Mouse (Mus musculus): ENCODE measurements around the gene Plekhh1. TPM values are rescaled to one million over a fixed set of nuclear protein-coding genes. Genes with fewer than 3 reads are reported as not detected.
"Not testable (repeated sequence)": the region's sequence is repeated elsewhere in the genome, so short reads cannot be mapped to it uniquely, and the experiment has no call there.

The Plekhh1 gene
- polyA plus RNA-seq, 1 experiment from 2014 or later: 3.3 TPM

DNA sequence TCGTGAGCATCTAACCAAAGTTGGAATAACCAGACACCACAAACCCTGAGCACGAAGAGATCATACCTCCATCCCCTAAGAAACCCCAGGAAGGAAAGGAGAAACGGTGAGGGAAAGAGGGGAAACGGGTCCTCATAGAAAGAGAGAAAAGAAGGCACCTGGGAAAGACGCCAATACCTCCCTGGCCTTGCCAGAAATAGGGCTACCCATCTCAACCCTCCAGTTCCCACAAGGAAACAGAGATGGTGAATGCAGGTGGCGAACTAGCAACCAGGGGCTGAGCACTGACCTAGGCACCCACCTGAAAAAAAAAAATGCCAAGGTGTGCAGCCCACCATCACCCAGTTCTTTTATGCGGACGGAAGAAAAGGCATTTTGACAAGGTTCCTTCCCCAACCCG lies 22.9 kb upstream of the Plekhh1 start:
- no peaks in the 10 kb centered on the region for H3K9me3 ChIP-seq (replicated peaks)
- no peaks in the 10 kb centered on the region for H3K36me3 ChIP-seq
- H3K4me3 ChIP-seq: peak overlapping the region; percentile 96
- H3K4me1 ChIP-seq: peaks cover 8% of the 10 kb centered on the region
- peaks cover 60% of the 10 kb centered on the region for H3K27me3 ChIP-seq (ENCODE audit: low read depth, poor library complexity, severe bottlenecking)
- no peak for DNase-seq (ENCODE audit: low spot score)
- WGBS: 33% methylated on average over 9 of the region's 9 CpGs
- no peak overlapping the region for H3K27ac ChIP-seq

DNA sequence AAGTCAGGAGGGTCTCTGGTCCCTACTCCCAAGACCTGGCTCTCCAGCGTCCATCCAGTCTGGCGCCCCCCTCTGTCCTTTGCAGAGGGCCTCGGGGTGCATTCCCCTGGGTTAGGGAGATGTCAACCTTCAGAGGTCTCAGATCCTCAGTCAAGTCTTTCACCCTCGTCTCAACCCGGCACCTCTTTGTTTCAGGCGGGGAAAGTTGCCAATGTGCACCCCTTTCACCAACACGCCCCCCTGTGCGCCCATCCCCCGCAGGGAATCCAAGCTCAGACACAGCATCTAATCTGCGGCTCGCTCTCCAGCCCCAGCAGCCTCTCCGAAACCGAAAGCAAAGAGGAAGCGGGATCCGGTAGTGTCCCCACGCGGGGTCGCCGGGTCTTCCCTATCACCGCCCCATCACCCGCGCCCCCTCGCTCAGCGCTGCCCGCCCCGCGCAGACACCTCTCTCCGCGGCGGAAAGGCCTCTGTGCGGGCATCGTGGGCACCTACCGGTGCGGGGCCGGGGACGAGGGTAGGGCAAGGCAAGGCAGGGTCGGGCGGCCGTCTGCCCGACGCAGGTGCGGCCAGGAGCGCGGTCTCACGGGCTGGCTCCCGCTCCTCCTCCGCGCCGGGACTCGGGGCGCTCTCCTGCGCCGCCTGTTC lies 22.4 kb upstream of the Plekhh1 start:
- Histone ChIP-seq H3K4me3 (peak overlapping the region; percentile 96), H3K36me3 (no peaks in the 10 kb centered on the region), H3K4me1 (peaks cover 8% of the 10 kb centered on the region), H3K9me3 (replicated peaks) (no peaks in the 10 kb centered on the region), H3K27me3 (ENCODE audit: low read depth, poor library complexity, severe bottlenecking) (peaks cover 60% of the 10 kb centered on the region), H3K27ac (peak overlapping the region; percentile 81)
- DNase-seq (ENCODE audit: low spot score): peak; percentile 62
- WGBS: under 1% methylated on average over 53 of the region's 53 CpGs

DNA sequence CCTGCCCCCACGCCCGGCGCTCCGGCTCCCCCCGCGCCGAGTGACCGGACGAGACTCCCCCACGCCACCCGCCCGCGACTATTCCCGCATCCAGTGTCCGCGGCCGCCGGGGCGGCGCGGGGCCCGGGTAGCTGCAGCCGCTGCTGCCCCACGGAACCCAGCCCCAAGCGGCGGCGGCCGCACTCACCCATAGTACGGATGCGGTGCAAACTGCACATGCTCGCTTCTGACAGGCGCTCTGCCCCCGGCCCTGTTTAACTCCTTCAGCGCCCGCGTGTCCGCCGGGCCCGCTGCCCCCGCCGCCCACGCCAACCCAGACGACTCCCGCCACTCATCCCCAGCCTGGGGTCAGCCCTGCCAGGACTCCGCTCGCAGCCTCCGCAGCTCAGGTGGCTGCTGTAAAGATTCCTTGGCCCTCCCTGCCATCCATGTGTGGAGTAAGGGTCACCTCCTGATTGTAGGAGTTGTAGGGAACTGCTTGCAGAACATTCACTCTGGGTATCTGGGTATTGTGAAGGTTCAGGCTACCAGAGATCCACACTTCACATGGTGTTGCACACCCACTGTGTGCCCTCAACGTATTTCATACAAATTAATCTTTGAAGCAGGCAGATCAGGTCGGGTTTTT lies 21.7 kb upstream of the Plekhh1 start, which contains the start of gene Tmem229b:
Gene Tmem229b, minus strand, starts transcription at position 502 of the 628 bp plus-strand sequence.
- Histone ChIP-seq H3K9me3 (replicated peaks) (no peaks in the 10 kb centered on the region), H3K4me1 (peaks cover 8% of the 10 kb centered on the region), H3K27ac (peak within 1 kb of the TSS; percentile 81), H3K36me3 (no peaks in the 10 kb centered on the region), H3K27me3 (ENCODE audit: low read depth, poor library complexity, severe bottlenecking) (peaks cover 60% of the 10 kb centered on the region), H3K4me3 (peak within 1 kb of the TSS; percentile 96)
- DNase-seq (ENCODE audit: low spot score): peak; percentile 76
- 2% methylated on average over 47 of the region's 49 CpGs for WGBS

DNA sequence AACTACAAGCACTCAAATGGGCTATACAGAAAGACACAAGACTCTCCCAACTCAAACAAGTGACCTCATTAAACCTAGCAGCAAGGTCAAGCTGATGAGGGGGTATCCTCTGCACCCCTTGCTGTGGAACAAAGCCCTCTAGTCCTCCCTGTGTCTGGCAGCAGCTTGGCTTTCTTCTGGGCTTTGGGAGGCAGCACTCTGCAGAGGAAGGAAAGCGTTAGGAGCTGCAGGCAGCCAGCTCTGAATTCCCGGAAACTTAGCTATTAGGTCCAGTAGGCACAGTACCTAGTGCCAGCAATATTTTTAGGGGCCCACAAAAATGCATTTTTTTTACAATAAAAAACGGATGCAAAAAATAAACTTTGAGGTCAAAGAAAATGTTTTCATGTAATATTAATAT lies 18.4 kb upstream of the Plekhh1 start:
- 46% methylated on average over 3 of the region's 3 CpGs for WGBS
- H3K4me3 ChIP-seq: no peak overlapping the region
- no peak for DNase-seq (ENCODE audit: low spot score)
- H3K27ac ChIP-seq: no peak overlapping the region
- H3K4me1 ChIP-seq: peaks cover 8% of the 10 kb centered on the region
- H3K27me3 ChIP-seq (ENCODE audit: low read depth, poor library complexity, severe bottlenecking): peaks cover 35% of the 10 kb centered on the region
- H3K36me3 ChIP-seq: no peaks in the 10 kb centered on the region
- no peaks in the 10 kb centered on the region for H3K9me3 ChIP-seq (replicated peaks)

DNA sequence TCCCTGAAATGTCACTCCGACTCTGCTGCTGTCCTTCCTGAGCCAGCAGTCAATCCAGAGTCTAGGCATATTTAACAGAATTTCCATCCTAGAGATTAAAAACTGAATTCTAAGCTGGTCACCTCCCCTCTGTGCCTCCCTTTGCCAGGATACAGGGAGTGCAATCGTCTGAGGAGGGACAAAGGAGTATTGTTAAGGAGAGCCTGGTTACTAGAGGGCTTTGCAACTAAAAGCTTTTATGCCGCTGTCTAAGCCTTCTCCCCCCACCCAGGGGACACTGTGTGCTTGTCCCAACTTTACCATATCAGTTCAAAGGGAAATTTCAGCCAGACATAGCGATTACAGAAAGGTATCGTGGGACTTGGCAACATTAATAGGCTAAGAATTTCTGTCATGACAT lies 12.9 kb upstream of the Plekhh1 start:
- no peaks in the 10 kb centered on the region for H3K9me3 ChIP-seq (replicated peaks)
- H3K4me3 ChIP-seq: no peak overlapping the region
- H3K36me3 ChIP-seq: no peaks in the 10 kb centered on the region
- WGBS: 67% methylated on average over 5 of the region's 5 CpGs
- DNase-seq (ENCODE audit: low spot score): no peak
- H3K27ac ChIP-seq: no peak overlapping the region
- no peaks in the 10 kb centered on the region for H3K4me1 ChIP-seq
- no peaks in the 10 kb centered on the region for H3K27me3 ChIP-seq (ENCODE audit: low read depth, poor library complexity, severe bottlenecking)

DNA sequence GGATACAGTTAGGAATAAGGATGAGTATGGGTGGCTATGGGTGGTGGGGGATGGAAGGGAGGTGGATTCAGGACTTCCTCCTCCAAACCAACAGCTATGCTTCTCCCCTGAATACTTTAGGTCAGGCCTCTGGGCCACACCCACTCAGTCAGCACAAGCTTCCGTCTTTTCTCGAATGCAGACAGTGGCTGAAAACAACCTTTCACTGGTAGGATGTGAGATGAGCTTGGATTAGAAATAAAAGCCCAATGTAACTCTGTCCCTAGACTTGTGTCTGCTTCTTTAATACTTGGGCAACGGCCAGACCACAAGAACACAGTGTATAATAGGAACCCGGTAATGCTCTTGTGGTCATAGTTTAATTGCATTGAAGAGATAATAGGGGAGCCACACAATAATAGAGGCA lies 11.0 kb upstream of the Plekhh1 start:
- Histone ChIP-seq H3K4me3 (no peak overlapping the region), H3K27me3 (ENCODE audit: low read depth, poor library complexity, severe bottlenecking) (no peaks in the 10 kb centered on the region), H3K9me3 (replicated peaks) (no peaks in the 10 kb centered on the region), H3K27ac (no peak overlapping the region), H3K36me3 (no peaks in the 10 kb centered on the region), H3K4me1 (no peaks in the 10 kb centered on the region)
- no peak for DNase-seq (ENCODE audit: low spot score)
- 83% methylated on average over 4 of the region's 4 CpGs for WGBS

DNA sequence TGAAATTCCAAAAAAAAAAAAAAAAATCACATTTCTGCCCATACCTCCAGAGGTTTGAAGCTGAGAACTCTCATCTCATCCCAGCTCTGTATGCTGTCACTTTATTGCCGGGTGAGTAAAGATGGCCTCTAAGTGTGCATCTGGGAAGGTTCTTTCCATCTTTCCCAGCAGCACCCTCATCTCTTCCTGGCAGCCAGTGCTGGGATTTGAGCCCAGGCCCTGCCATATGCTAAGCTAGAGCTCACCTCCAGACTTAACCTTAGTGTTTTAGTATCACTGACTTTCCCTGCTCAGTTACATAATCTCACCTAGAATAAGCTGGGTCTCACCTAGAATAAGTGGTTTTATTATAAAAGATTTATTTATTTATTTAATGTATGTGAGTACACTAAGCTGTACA lies 7.1 kb upstream of the Plekhh1 start:
- no peak overlapping the region for H3K4me3 ChIP-seq
- H3K9me3 ChIP-seq (replicated peaks): no peaks in the 10 kb centered on the region
- no peaks in the 10 kb centered on the region for H3K36me3 ChIP-seq
- no peaks in the 10 kb centered on the region for H3K27me3 ChIP-seq (ENCODE audit: low read depth, poor library complexity, severe bottlenecking)
- WGBS: 81% methylated on average over 1 of the region's 1 CpGs
- no peaks in the 10 kb centered on the region for H3K4me1 ChIP-seq
- no peak overlapping the region for H3K27ac ChIP-seq
- DNase-seq (ENCODE audit: low spot score): no peak

DNA sequence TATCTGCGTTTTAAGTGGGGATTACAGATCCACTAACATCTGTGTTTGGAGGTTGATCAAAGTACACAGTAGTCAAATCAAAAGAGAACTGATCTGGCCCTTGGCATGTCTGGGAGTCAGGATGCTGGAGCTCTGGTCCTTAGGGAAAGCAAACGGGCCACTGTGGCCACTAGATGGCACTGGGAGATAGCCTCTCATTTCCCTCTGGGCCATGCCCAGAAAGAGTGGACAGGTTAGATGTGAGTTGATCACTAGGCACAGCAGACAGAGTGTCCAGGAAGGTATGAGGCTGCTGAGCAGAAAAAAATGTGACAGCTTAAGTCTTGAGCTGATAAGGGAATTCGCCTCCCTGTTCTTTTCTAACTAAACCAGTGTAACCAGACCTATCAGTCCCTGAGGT lies 6.1 kb upstream of the Plekhh1 start:
- H3K4me1 ChIP-seq: no peaks in the 10 kb centered on the region
- no peaks in the 10 kb centered on the region for H3K36me3 ChIP-seq
- no peak overlapping the region for H3K4me3 ChIP-seq
- peak; percentile 62 for DNase-seq (ENCODE audit: low spot score)
- H3K27ac ChIP-seq: no peak overlapping the region
- no peaks in the 10 kb centered on the region for H3K27me3 ChIP-seq (ENCODE audit: low read depth, poor library complexity, severe bottlenecking)
- WGBS: 10% methylated on average over 3 of the region's 3 CpGs
- no peaks in the 10 kb centered on the region for H3K9me3 ChIP-seq (replicated peaks)

DNA sequence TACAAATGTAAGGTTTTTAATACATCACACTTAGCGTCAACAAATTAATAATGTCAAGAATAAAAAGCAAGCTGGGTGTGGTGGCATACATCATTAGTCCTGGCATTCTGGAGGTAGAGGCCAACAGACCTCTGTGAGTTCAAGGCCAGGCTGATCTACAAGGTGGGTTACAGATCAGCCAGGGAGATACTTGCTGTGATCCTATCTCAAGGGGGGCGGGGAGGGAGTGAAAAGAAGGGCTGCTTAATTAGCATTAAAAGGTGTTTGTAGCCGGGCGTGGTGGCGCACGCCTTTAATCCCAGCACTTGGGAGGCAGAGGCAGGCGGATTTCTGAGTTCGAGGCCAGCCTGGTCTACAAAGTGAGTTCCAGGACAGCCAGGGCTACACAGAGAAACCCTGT lies 1.4 kb upstream of the Plekhh1 start:
- not testable (repeated sequence) for H3K4me3 ChIP-seq; H3K27ac ChIP-seq; H3K9me3 ChIP-seq (replicated peaks); H3K36me3 ChIP-seq; DNase-seq (ENCODE audit: low spot score); H3K27me3 ChIP-seq (ENCODE audit: low read depth, poor library complexity, severe bottlenecking)
- WGBS: 90% methylated on average over 8 of the region's 8 CpGs
- peaks cover 16% of the 10 kb centered on the region for H3K4me1 ChIP-seq

DNA sequence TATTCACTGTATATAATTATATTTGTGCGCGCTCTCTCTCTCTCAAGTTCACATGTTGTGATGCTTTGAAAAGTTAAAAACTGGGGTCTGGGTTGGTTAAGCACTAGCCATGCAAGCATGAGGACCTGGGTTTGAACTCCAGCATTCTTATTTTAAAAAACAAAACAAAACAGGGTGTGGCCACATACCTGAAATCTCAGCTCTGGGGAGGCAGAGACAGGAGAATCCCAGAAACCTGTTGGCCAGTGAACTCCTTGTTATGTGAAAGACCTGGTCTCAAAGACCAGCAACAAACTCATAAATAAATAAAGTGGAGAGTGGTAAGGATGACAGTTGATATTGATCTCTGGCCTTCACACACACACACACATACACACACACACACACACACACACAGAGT lies 5.4 kb downstream of the Plekhh1 start:
- DNase-seq (ENCODE audit: low spot score): no peak
- no peaks in the 10 kb centered on the region for H3K36me3 ChIP-seq
- H3K4me3 ChIP-seq: no peak overlapping the region
- H3K27me3 ChIP-seq (ENCODE audit: low read depth, poor library complexity, severe bottlenecking): 0 out of 2 replicates have a peak, but pooled peaks cover 5% of the 10 kb centered on the region
- no peaks in the 10 kb centered on the region for H3K9me3 ChIP-seq (replicated peaks)
- H3K27ac ChIP-seq: no peak overlapping the region
- WGBS: 98% methylated on average over 2 of the region's 2 CpGs
- peaks cover 7% of the 10 kb centered on the region for H3K4me1 ChIP-seq

DNA sequence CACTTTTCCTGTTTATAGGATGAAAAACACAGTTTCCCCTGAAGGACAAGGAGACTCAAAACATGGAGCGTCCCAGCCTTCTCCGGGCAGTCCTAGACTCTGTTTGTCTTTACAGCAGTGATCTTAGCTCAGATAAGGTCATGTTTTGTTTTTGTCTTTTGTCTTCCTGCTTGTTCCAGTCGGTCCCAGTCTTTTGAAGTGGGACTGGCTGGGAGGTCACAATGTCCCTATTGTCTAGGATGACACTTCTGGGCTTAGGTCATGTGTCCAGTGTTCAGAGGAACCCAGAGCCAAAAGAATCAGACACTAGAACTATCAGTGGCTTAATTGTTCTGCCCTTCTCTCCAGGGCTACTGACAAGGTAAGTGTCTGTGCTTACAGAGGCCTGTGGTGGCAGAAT lies 6.4 kb downstream of the Plekhh1 start:
- Histone ChIP-seq H3K9me3 (replicated peaks) (no peaks in the 10 kb centered on the region), H3K4me1 (no peaks in the 10 kb centered on the region), H3K27me3 (ENCODE audit: low read depth, poor library complexity, severe bottlenecking) (0 out of 2 replicates have a peak, but pooled peaks cover under 1% of the 10 kb centered on the region), H3K4me3 (no peak overlapping the region), H3K36me3 (no peaks in the 10 kb centered on the region), H3K27ac (no peak overlapping the region)
- WGBS: 54% methylated on average over 3 of the region's 3 CpGs
- DNase-seq (ENCODE audit: low spot score): no peak

DNA sequence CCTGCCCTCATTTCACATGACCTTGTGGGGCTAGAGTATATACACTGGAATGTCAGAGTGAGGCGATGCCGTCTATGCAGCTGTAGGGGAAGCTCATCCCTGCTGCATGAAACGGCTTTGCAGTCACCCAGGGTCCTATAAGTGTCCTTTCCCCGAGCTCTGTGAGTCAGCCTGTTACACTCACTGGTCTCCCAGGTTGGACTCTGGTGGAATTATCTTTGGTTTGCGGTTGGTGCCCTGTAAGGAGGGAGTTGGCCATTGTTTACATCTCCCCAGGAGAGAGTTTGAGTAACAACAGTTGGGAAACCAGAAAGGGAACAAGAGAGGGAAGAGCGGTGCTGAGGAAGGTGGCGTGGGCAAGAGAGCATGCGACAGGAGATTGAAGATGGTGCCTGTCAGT lies 10.7 kb downstream of the Plekhh1 start:
- no peak overlapping the region for H3K27ac ChIP-seq
- H3K4me1 ChIP-seq: 0 out of 2 replicates have a peak, but pooled peaks cover 1% of the 10 kb centered on the region
- no peaks in the 10 kb centered on the region for H3K27me3 ChIP-seq (ENCODE audit: low read depth, poor library complexity, severe bottlenecking)
- DNase-seq (ENCODE audit: low spot score): no peak
- H3K36me3 ChIP-seq: peaks cover 3% of the 10 kb centered on the region
- WGBS: 78% methylated on average over 8 of the region's 8 CpGs
- no peaks in the 10 kb centered on the region for H3K9me3 ChIP-seq (replicated peaks)
- no peak overlapping the region for H3K4me3 ChIP-seq

DNA sequence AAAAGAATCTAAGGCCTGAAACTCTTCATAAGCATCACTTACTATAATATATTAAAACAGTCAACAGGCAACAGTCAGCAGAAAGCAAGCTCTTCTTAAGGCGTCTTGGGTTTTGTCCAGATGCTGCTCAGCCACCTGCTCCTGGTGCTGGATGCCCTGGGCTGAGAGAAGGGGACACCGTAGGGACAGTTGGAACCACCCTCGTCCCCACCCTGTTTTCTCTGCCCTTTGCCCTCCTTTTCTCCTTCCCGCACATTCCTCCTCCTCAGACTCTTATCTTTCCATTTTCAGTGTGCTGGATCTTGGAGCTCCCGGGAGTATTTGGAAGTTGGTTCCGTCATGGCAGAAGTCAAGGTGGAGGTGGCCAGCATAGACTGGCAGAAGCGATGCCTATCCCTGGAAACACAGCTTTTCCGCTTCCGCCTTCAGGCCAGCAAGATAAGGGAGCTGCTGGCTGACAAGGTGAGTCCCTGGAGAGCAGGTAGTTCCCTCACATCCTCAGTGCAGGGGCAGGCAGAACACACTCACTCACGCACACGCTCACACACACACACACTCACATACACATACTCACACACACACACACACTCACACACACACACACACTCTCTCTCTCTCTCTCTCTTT lies 11.4 kb downstream of the Plekhh1 start:
- Histone ChIP-seq H3K4me3 (no peak overlapping the region), H3K27ac (no peak overlapping the region), H3K27me3 (ENCODE audit: low read depth, poor library complexity, severe bottlenecking) (no peaks in the 10 kb centered on the region), H3K4me1 (0 out of 2 replicates have a peak, but pooled peaks cover 3% of the 10 kb centered on the region), H3K36me3 (peaks cover 8% of the 10 kb centered on the region), H3K9me3 (replicated peaks) (no peaks in the 10 kb centered on the region)
- no peak for DNase-seq (ENCODE audit: low spot score)
- 91% methylated on average over 11 of the region's 11 CpGs for WGBS

Measured in limb, embryonic 10.5 days (tissue).